Mouse (Mus musculus): Measurements from ENCODE around the gene Odf3l1. TPM values are rescaled to one million over a fixed set of nuclear protein-coding genes. Genes with fewer than 3 reads are reported as not detected.

Odf3l1 gene
- total and polyA plus RNA-seq, 2 experiments from 2014 or later: 0.14 to 0.42 TPM

DNA sequence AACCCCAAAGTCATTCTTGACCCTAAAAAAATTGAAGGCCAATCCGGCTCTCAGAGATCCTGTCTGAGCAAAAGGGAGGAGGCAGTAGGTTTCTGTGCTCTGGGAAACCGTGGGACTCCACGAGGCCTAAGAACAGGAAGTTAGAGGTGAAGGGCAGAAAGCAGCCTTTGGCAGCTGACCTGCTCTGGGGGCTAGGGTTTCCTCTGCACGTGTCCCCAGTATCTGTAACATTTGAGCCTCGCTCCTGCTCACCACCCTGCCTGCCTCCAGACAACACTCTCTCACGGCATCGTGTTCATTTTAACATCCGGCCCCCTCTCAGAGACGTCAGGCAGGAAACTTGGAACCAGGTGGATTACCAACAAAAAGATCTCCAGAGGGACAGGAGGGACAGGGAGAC, 36.1 kb upstream of the Odf3l1 start:
- DNase-seq (ENCODE audit: low spot score): no peak
- TF ChIP-seq CTCF (IDR thresholded peaks at IDR 0.05; ENCODE audit: low read depth): no peak
- Histone ChIP-seq H3K27me3 (ENCODE audit: insufficient read depth, low read length) (no peaks in the 10 kb centered on the region), H3K9me3 (ENCODE audit: low read length) (no peaks in the 10 kb centered on the region), H3K4me1 (ENCODE audit: insufficient read depth, low read length) (no peaks in the 10 kb centered on the region), H3K36me3 (ENCODE audit: insufficient read depth, low read length) (no peaks in the 10 kb centered on the region), H3K27ac (no peak overlapping the region), H3K9ac (replicated peaks; ENCODE audit: low read length) (no peak overlapping the region), H3K4me2 (ENCODE audit: low read depth, low read length) (no peak overlapping the region), H3K4me3 (ENCODE audit: low read length) (no peak overlapping the region)
- WGBS: 67% methylated on average over 9 of the region's 9 CpGs
- ATAC-seq: no peak

DNA sequence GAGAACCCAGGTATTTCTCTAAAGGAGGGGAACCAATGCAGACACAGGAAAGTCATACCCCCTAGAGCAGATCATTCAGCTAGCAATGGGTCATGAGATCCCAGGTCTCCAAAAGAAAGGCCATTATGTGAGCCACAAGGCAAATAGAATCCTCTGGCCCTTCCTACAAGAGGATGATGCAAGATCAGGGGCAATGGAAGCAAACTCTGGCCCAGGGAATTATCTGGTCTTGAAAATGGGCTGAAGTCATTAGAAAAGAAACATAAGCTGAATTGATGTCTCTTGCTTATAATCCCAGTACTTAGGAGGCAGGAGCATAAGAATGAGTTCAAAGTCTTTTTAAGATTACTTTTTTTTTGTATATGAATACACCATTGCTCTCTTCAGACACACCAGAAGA, 35.6 kb upstream of the Odf3l1 start:
- no peaks in the 10 kb centered on the region for H3K9me3 ChIP-seq (ENCODE audit: low read length)
- no peak for TF ChIP-seq CTCF (IDR thresholded peaks at IDR 0.05; ENCODE audit: low read depth)

DNA sequence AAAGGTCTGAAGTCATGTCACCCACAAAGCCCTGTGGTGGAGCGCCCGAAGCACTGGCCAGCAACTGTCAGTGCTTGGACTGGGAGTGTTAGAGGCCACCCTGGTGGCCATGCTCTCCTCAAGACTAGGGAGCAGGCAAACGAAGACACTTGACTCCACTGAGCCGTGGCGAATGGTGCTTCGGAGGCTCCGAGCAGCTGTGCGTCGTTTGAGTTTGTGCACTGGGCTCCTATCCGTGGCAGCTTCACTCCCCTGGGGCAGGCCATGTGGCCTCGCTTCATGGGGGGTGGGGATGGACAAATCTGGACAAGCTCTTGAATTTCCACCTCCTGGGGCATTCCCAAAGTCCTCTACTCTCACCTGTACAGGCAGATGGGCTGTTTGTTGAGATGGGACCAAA, 34.9 kb upstream of the Odf3l1 start:
- H3K4me1 ChIP-seq (ENCODE audit: insufficient read depth, low read length): no peaks in the 10 kb centered on the region
- no peak overlapping the region for H3K4me2 ChIP-seq (ENCODE audit: low read depth, low read length)
- DNase-seq (ENCODE audit: low spot score) (no peak), ATAC-seq (no peak)
- no peak overlapping the region for H3K9ac ChIP-seq (replicated peaks; ENCODE audit: low read length)
- TF ChIP-seq CTCF (IDR thresholded peaks at IDR 0.05; ENCODE audit: low read depth): no peak
- 64% methylated on average over 11 of the region's 11 CpGs for WGBS
- no peak overlapping the region for H3K4me3 ChIP-seq (ENCODE audit: low read length)
- H3K9me3 ChIP-seq (ENCODE audit: low read length): no peaks in the 10 kb centered on the region
- no peaks in the 10 kb centered on the region for H3K27me3 ChIP-seq (ENCODE audit: insufficient read depth, low read length)
- no peaks in the 10 kb centered on the region for H3K36me3 ChIP-seq (ENCODE audit: insufficient read depth, low read length)
- H3K27ac ChIP-seq: no peak overlapping the region

More for the DNA sequence above, 35.6 kb upstream of the Odf3l1 start:
- Histone ChIP-seq H3K4me3 (ENCODE audit: low read length) (no peak overlapping the region), H3K4me1 (ENCODE audit: insufficient read depth, low read length) (no peaks in the 10 kb centered on the region), H3K36me3 (ENCODE audit: insufficient read depth, low read length) (no peaks in the 10 kb centered on the region), H3K27me3 (ENCODE audit: insufficient read depth, low read length) (no peaks in the 10 kb centered on the region), H3K9ac (replicated peaks; ENCODE audit: low read length) (no peak overlapping the region), H3K27ac (no peak overlapping the region), H3K4me2 (ENCODE audit: low read depth, low read length) (no peak overlapping the region)
- DNase-seq (ENCODE audit: low spot score) (no peak), ATAC-seq (no peak)

DNA sequence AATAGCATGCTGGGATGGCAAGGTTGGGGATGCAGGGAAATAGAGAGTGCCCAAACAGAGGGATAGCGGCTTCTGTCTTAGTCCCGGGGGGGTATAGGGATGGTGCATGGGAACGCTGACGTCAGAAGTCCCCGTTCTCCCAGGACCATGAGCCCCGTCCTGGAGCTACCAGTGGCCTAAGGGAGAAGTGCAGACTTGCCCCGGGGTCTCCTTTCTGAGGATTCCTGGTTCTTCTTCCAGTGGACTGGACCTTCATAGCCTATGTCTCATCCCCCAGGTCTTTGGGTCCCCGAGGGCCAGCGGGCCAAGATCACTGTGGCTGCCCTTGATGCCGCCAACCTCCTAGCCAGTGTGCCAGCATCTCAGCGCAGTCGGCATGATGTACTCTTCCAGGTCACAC, 32.3 kb upstream of the Odf3l1 start:
- DNase-seq (ENCODE audit: low spot score): no peak
- Histone ChIP-seq H3K9ac (replicated peaks; ENCODE audit: low read length) (no peak overlapping the region), H3K27me3 (ENCODE audit: insufficient read depth, low read length) (no peaks in the 10 kb centered on the region), H3K4me1 (ENCODE audit: insufficient read depth, low read length) (peaks cover 6% of the 10 kb centered on the region; the same call in 1 of the 2 replicates), H3K9me3 (ENCODE audit: low read length) (no peaks in the 10 kb centered on the region), H3K36me3 (ENCODE audit: insufficient read depth, low read length) (no peaks in the 10 kb centered on the region), H3K27ac (no peak overlapping the region), H3K4me3 (ENCODE audit: low read length) (no peak overlapping the region), H3K4me2 (ENCODE audit: low read depth, low read length) (no peak overlapping the region)
- 86% methylated on average over 12 of the region's 12 CpGs for WGBS
- ATAC-seq: no peak
- TF ChIP-seq CTCF (IDR thresholded peaks at IDR 0.05; ENCODE audit: low read depth): no peak

DNA sequence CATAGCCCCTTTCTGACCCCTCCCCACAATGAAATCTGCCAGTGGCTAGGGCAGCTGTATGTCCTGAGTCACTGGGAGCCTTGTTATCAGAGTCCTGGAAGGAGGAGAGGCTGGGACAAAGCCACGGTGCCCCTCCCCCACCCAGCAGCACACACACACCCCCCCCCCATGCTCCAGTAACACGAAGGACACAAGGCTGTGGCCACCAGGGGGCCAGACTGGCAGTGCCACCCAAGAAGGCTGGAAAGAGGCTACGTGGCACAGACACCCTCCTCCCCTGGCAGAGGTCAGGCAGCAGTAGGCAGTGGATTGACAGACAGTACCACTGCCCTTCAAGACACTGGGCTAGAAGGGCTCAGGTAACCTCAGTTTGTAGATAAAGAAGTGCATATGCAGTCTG, 29.5 kb upstream of the Odf3l1 start:
- H3K27ac ChIP-seq: no peak overlapping the region
- ATAC-seq (no peak), DNase-seq (ENCODE audit: low spot score) (peak; percentile 68)
- peaks cover 9% of the 10 kb centered on the region; the same call in 1 of the 2 replicates for H3K4me1 ChIP-seq (ENCODE audit: insufficient read depth, low read length)
- H3K36me3 ChIP-seq (ENCODE audit: insufficient read depth, low read length): no peaks in the 10 kb centered on the region
- 11% methylated on average over 3 of the region's 3 CpGs for WGBS
- peak; percentile 62 for TF ChIP-seq CTCF (IDR thresholded peaks at IDR 0.05; ENCODE audit: low read depth)
- no peak overlapping the region for H3K4me3 ChIP-seq (ENCODE audit: low read length)
- H3K27me3 ChIP-seq (ENCODE audit: insufficient read depth, low read length): no peaks in the 10 kb centered on the region
- no peak overlapping the region for H3K4me2 ChIP-seq (ENCODE audit: low read depth, low read length)
- H3K9ac ChIP-seq (replicated peaks; ENCODE audit: low read length): no peak overlapping the region
- H3K9me3 ChIP-seq (ENCODE audit: low read length): no peaks in the 10 kb centered on the region

DNA sequence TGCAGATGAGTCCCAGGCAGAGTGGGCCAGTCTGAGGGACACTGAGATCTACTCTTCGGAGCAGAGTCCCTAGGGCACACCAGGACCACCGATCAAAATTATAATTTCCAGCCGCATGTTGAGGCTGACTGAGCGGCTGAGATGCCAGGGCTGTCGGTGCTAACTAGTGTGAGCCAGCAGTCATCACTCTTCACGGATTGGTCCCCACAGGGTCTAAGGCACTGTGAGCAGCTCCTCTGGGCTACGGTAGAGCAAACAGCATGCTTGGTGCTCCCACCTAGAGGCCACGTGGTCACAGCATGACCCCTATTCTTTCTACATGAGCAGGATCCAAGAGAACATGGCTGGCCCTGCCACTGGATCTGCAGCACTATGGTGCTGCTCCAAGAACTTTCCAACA, 28.8 kb upstream of the Odf3l1 start:
- Histone ChIP-seq H3K27ac (no peak overlapping the region), H3K9me3 (ENCODE audit: low read length) (no peaks in the 10 kb centered on the region), H3K4me2 (ENCODE audit: low read depth, low read length) (no peak overlapping the region), H3K4me3 (ENCODE audit: low read length) (no peak overlapping the region), H3K4me1 (ENCODE audit: insufficient read depth, low read length) (peaks cover 9% of the 10 kb centered on the region; the same call in 1 of the 2 replicates), H3K36me3 (ENCODE audit: insufficient read depth, low read length) (no peaks in the 10 kb centered on the region), H3K27me3 (ENCODE audit: insufficient read depth, low read length) (no peaks in the 10 kb centered on the region), H3K9ac (replicated peaks; ENCODE audit: low read length) (no peak overlapping the region)
- ATAC-seq: no peak
- WGBS: 42% methylated on average over 8 of the region's 8 CpGs
- no peak for DNase-seq (ENCODE audit: low spot score)
- no peak for TF ChIP-seq CTCF (IDR thresholded peaks at IDR 0.05; ENCODE audit: low read depth)

DNA sequence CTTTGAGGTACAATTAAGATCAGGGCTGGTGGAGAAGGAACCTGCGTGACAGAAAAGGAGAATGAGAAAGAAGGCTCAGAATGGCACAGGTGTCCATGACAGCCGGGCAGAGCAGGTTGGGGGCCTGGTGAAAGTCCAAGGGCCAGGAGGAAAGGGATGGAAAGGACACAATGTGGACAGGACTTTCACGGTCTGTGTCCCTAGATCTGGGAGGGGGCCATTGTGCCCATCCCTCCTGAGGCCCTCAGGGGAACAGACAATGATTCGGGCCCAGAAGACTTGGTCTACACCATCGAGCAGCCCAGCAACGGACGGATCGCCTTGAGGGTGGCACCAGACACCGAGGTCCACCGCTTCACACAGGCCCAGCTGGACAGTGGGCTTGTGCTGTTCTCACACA, 27.6 kb upstream of the Odf3l1 start:
- TF ChIP-seq CTCF (IDR thresholded peaks at IDR 0.05; ENCODE audit: low read depth): no peak
- H3K4me3 ChIP-seq (ENCODE audit: low read length): no peak overlapping the region
- H3K27me3 ChIP-seq (ENCODE audit: insufficient read depth, low read length): no peaks in the 10 kb centered on the region
- WGBS: 82% methylated on average over 10 of the region's 10 CpGs
- H3K27ac ChIP-seq: no peak overlapping the region
- DNase-seq (ENCODE audit: low spot score) (no peak), ATAC-seq (no peak)
- H3K36me3 ChIP-seq (ENCODE audit: insufficient read depth, low read length): no peaks in the 10 kb centered on the region
- no peaks in the 10 kb centered on the region for H3K9me3 ChIP-seq (ENCODE audit: low read length)
- no peak overlapping the region for H3K9ac ChIP-seq (replicated peaks; ENCODE audit: low read length)
- H3K4me2 ChIP-seq (ENCODE audit: low read depth, low read length): peak overlapping the region; percentile 46; the same call in 1 of the 2 replicates
- peaks cover 9% of the 10 kb centered on the region; the same call in 1 of the 2 replicates for H3K4me1 ChIP-seq (ENCODE audit: insufficient read depth, low read length)
